Mouse (Mus musculus) thymus, postnatal 10 days (tissue): ENCODE results near the gene Ccdc102a.
A peak's percentile ranks its signal among the peaks of the same experiment; 100 is the strongest.
"Not testable (repeated sequence)": the region's sequence is repeated elsewhere in the genome, so short reads cannot be mapped to it uniquely, and the experiment has no call there.

Source experiments
- DNase-seq, 2 experiments: peaks; one replicate each; pipeline ENCODE4 v3.0.0; 2021; ENCODE audit warnings: low spot score in 2 of 2

The Ccdc102a gene

DNA sequence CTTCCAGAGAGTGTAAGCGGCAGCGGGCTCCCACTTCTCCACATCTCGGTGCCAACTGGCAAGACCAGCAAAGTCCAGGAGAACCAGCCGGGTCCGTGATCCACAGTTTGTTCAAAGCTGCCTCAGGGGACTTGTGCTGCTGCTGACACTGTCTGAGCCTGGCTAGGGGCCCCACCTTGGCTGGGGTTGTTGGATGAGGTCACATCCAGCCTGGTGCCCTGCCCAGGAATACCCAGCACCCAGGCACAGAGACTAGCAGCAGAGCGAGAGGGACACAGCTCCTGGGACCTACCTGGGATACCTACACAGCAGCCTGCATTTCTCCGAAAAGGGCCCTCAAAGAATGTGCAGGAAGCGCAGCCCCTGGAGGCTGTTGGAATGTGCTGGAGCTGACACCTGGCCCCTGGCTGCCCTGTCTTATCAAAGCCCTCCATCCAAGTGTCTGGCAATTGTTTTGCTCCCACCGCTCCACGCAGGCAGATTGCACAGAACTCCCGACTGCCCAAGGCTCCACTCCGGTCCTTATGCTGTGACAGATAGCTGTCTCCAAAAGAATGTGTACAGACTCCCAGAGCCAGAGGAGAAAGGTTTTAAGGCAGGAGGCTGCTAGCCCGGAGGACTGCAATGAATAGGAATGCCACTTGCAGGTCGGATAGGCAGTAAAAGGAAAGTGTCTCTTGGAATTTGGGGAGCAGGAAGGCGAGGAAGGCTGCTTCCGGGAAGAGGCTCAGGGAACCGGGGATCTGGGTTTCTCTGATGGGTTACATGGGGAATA is 42.6 kb downstream of the Ccdc102a start:
- no peak for DNase-seq

GRCm38 (mm10) chr8:94874358-94874757 is 43.5 kb downstream of the Ccdc102a start:
- DNase-seq, result peak; percentile 25 to 69

- no peak for DNase-seq
Observed at GRCm38 (mm10) chr8:94872576-94872975, 45.3 kb downstream of the Ccdc102a start.

DNA sequence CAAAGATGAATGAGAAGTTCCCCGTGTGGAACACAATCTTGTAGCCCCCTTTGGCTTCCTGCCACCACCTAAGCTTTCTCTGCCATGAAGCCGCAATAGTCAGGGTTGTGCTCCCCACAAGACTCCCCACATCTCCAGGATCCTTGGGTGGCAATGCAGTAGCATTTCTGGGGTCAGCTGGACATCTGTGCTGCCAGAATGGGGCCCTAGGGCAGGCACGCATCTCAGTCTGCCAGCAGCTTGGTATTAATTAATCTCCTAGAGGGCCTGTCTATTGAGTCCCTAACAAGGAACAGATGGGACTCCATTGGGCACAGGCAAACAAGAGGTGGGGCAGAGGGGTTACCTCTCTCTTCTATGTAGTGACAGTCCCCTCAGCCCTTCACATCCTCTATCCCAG is 45.7 kb downstream of the Ccdc102a start:
- no peak for DNase-seq

DNA sequence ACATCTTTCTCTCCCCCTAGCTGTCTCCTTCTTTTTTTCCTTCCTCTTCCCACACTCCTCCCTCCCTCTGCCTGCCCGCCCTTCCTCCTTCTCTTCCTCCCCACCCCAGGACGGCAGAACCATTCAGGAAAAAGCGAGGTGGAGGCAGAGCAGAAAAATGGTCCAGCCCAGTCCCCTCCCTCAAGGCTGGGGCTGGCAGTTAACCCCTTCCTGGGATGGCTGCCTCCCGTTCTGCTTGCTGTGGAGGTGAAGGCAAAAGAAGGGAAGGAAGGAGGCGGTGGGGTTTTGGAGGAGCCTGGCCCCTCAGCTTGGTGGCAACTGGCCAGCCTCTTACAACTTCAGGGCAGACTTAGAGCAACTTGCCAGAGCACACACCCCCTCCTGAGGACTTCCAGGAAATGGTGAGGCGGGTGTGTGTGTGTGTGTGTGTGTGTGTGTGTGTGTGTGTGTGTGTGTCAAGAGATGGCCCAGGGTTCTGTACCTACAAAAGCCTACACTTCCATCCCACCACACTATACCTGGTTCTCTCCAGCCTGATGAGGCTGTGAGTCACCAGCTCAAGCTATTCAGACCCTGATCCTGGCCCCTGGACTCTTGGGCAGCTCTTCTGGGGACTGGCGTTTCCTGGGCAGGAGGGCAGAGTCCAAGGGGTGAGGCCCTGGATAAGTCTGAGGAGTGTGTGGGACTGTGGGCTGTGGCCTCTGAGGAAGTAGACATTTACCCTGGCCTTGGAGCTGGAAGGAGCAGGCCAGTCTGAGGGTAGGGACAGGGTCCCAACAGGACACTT is 46.6 kb downstream of the Ccdc102a start:
- DNase-seq, result no peak

DNA sequence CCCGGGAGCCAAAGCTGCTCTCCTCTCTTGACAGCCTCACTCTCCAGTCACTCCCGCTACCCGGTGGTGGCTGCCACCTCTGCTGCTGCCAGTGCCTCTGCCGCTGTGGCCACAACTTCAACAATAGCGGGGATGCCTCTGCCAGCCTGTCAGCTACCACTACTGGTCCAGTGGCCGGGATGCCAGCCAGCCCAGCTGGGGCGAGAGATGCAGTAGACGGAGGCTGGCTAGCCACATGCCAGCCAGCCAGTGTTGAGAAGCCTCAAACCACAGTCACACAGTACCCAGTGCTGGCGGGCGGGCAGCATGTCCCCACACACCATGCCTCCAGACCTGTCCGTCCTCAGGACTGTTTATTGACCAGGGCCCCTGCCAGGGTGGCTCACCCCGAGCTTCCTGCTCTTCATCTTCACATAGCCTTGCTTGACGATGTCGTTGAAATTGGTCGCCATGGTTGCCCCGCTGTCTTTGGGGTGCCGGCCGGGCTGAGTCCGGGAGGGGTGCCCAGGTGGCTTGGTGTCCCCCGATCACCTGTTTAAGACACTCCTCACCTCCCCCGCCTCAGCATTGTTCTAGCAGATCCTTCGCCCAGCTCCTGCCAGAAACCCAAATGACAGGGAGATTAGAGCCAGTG is 47.3 kb downstream of the Ccdc102a start:
- DNase-seq, result no peak

- DNase-seq, result no peak
Observed at GRCm38 (mm10) chr8:94870003-94870402, 47.9 kb downstream of the Ccdc102a start.

GRCm38 (mm10) chr8:94869146-94869545 is 48.8 kb downstream of the Ccdc102a start:
- no peak for DNase-seq

DNA sequence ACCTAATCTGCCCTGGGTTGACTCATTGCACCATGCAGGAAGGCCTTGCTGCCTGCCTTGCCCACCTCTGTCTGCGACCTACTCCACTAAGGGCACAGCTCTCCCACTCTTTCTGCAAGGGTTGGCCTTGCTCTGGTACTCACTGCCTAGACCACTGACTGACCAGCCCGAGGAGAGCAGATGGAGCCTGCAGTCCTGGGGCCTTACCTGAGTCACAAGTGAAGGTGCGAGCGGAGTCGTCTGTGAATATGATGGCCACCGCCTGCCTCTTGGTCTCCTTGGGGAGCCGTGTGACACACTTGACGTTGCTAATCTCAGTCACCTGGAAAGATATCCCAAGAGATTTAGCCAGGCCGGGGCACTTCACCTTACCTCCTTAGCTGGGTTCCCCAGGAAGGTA is 51.0 kb downstream of the Ccdc102a start:
- no peak for DNase-seq

- no peak for DNase-seq
Observed at GRCm38 (mm10) chr8:94865292-94865691, 52.6 kb downstream of the Ccdc102a start.

DNA sequence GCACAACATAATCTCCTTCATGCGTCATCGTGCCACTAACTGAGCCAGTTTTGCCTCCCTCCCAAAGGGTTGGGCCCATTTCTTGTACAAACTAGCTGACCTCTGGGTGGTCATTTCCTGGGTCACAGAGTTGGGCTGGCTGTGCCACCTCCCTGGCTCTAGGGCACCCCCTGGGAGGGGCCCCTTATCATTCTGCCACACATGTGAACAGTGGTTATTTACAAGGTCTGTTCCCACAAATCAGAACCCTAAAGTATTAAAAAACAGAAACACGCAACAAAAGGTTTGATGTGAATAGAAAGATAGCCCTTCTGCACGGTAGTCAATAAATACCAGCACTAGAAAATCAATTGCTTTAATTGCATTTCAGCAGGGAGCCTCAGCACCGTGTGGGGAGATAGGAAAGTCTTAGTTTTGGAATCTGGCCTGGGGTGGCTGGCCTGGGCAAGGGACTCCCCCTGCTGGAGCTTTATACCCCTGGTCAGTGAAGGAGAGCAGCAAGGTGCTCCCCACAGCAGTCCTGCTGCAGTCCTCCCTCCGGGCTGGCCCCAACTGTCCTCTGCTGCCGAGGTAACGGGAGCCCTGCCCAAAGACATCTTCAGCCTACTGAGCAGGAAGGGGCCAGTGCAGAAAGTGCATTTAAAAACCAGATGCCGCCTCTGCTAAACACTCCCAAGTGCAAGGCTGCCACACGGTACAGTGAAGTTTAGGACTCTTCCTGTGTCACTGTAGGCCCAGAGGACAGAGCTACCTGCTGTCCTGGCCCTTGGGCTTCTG is 53.8 kb downstream of the Ccdc102a start:
- DNase-seq, result no peak

GRCm38 (mm10) chr8:94862487-94863220 is 55.2 kb downstream of the Ccdc102a start:
- no peak for DNase-seq

- peak; percentile 33 to 70 for DNase-seq
Observed at GRCm38 (mm10) chr8:94861352-94861910, 56.5 kb downstream of the Ccdc102a start.

- DNase-seq, result peak; percentile 78 to 95
Observed at GRCm38 (mm10) chr8:94857346-94858173, 60.3 kb downstream of the Ccdc102a start, which contains the start of gene Polr2c. Gene Polr2c, plus strand, starts transcription at chr8:94857450.

GRCm38 (mm10) chr8:94857011-94857345 is 60.9 kb downstream of the Ccdc102a start:
- DNase-seq, result no peak

GRCm38 (mm10) chr8:94854761-94855160 is 63.1 kb downstream of the Ccdc102a start:
- DNase-seq, result not testable (repeated sequence)
